Mouse (Mus musculus) stomach, embryonic 14.5 days (tissue): ENCODE data around the gene Dynlrb2. TPM values are rescaled to one million over a fixed set of nuclear protein-coding genes. Genes with fewer than 3 reads are reported as not detected.

Experiments
- ATAC-seq: fragments of 200-750 bp; cut with Nextera tagmentation; 2 replicates; pipeline ENCODE4 v1.8.0; 2017; ENCODE audit warnings: low read depth, moderate TSS enrichment; ENCODE audit not compliant: insufficient number of reproducible peaks, insufficient read depth, low FRiP score
- H3K27ac ChIP-seq: fragments of 300-500 bp; sonication (generic); 2 replicates; pipeline ENCODE4 v1.5.1; 2014; ENCODE audit warnings: mild to moderate bottlenecking, low read length, moderate library complexity, mixed read lengths
- H3K27me3 ChIP-seq: fragments of 300-500 bp; sonication (generic); 2 replicates; pipeline ENCODE4 v1.6.1; 2014; ENCODE audit warnings: low read length, control low read depth, mixed read lengths; ENCODE audit not compliant: control insufficient read depth, insufficient read depth
- H3K36me3 ChIP-seq: fragments of 300-500 bp; sonication (generic); 2 replicates; pipeline ENCODE4 v1.6.1; 2014; ENCODE audit warnings: mild to moderate bottlenecking, control low read depth, low read length, moderate library complexity, mixed read lengths; ENCODE audit not compliant: control insufficient read depth, insufficient read depth
- H3K4me1 ChIP-seq: fragments of 300-500 bp; sonication (generic); 2 replicates; pipeline ENCODE4 v1.6.1; 2014; ENCODE audit warnings: low read length, control low read depth, mixed read lengths; ENCODE audit not compliant: control insufficient read depth, insufficient read depth
- H3K4me2 ChIP-seq: fragments of 300-500 bp; sonication (generic); replicated peaks from 2 replicates; pipeline ENCODE4 v1.6.1; 2014; ENCODE audit warnings: low read depth, low read length, control low read depth
- H3K4me3 ChIP-seq: fragments of 300-500 bp; sonication (generic); 2 replicates; pipeline ENCODE4 v1.5.1; 2014; ENCODE audit warnings: low read depth, low read length, control low read depth
- H3K9ac ChIP-seq: fragments of 300-500 bp; sonication (generic); replicated peaks from 2 replicates; pipeline ENCODE4 v1.6.1; 2014; ENCODE audit warnings: low read depth, mild to moderate bottlenecking, control low read depth, low read length, moderate library complexity, mixed read lengths
- H3K9me3 ChIP-seq: fragments of 300-500 bp; sonication (generic); 2 replicates; pipeline ENCODE4 v1.6.1; 2016; ENCODE audit warnings: low read depth, low read length, control low read depth; ENCODE audit not compliant: control insufficient read depth
- WGBS: fragments of 180-500 bp; shearing (Covaris S2); extraction: QIAGEN DNeasy Blood & Tissue Kit; methylation state at CpG from one replicate; pipeline ENCODE4 v1.1.7; 2014; 5-methylcytosine and 5-hydroxymethylcytosine counted together
- polyA plus RNA-seq: library from polyadenylated mRNA; unstranded; fragments of >200 nt; fragmentation: Nextera tagmentation; extraction: Ambion mirVana; gene quantifications from 2 replicates; pipeline ENCODE4 v1.2.1, GENCODE M21; 2014

Gene Dynlrb2
- polyA plus RNA-seq, 1 experiment from 2014 or later: not detected

DNA sequence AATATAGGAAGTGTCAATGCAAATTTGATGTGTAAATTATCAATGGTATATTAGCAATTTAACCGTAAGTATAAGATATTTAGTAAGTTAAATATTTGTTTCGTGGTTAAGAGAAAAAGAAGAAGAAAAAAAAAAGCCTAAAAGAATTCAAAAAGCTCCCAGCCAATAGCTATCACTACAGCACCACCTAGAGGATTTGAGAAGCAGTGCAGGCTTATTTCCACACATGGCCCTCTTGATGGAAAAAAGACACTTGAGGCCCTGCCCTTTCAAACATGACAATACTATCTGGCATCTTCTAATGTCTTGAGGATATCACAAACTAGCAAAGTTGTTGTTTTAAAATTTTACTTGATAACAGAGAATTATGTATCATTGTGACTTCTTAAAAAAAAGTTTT is 20.7 kb upstream of the Dynlrb2 start:
- H3K4me3 ChIP-seq: no peak overlapping the region
- ATAC-seq: no peak
- WGBS: 14% methylated on average over 2 of the region's 2 CpGs
- H3K4me1 ChIP-seq: no peaks in the 10 kb centered on the region
- no peaks in the 10 kb centered on the region for H3K9me3 ChIP-seq
- no peaks in the 10 kb centered on the region for H3K27me3 ChIP-seq
- no peak overlapping the region for H3K4me2 ChIP-seq
- no peaks in the 10 kb centered on the region for H3K36me3 ChIP-seq
- H3K9ac ChIP-seq: no peak overlapping the region
- no peak overlapping the region for H3K27ac ChIP-seq

DNA sequence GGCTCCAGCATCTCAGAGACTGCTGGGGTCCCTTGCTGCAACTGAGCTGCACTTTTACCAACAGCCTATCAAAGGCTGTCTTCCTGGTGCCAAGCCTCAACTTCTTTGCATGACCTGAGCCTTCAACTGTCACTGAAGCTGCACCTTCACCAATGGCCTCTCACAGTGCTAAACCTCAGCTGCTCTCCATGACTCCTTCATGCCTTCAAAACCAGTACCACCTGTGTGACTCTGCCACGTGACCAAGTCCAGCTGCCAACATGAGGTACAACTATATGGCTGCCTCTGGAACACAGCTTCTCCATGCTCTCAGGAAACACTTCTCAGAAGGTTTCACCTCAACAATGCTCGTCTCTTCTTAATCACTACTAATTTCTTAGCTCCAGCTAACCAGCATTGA is 16.2 kb upstream of the Dynlrb2 start:
- 82% methylated on average over 2 of the region's 2 CpGs for WGBS
- ATAC-seq: no peak
- Histone ChIP-seq H3K9ac (no peak overlapping the region), H3K4me2 (no peak overlapping the region), H3K27ac (no peak overlapping the region), H3K4me3 (no peak overlapping the region), H3K4me1 (no peaks in the 10 kb centered on the region), H3K27me3 (no peaks in the 10 kb centered on the region), H3K9me3 (no peaks in the 10 kb centered on the region), H3K36me3 (no peaks in the 10 kb centered on the region)

DNA sequence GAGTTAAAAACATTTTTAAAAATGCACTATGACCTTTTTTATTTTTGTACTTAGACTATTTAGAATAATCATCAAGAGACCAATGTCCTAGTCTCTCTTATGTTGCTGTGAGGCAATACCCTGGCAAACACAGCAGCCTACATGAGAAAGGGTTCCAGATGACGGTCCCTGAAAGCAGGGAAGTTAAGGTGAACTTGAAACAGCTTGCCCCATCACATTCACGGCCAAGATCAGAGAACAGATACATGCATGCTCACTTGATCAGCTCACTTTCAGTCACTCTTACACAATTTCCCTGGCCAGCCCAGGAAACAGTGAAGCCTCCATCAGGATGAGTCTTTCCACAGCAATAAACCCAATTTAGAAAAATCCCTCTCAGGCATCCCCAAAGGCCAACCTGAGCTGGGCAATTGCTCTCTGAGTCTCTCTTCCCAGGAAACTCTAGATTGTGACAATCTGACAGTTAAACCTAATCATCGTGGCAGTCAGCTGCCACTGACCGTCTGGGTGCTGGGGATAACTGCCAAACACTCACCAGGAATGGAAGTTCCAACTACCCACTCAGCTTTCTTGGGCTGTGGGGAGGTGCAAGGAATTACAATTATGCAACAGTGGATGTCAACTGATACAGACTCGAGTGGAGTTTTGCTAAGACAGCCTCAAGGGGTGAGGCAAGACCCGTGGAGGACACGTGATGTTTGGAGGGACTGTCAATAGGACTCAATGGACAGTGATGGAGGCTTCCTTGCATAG is 4.5 kb upstream of the Dynlrb2 start:
- WGBS: 81% methylated on average over 7 of the region's 7 CpGs
- Histone ChIP-seq H3K4me3 (no peak overlapping the region), H3K4me1 (no peaks in the 10 kb centered on the region), H3K36me3 (no peaks in the 10 kb centered on the region), H3K4me2 (no peak overlapping the region), H3K27me3 (no peaks in the 10 kb centered on the region), H3K9me3 (no peaks in the 10 kb centered on the region), H3K27ac (no peak overlapping the region), H3K9ac (no peak overlapping the region)
- ATAC-seq: no peak

DNA sequence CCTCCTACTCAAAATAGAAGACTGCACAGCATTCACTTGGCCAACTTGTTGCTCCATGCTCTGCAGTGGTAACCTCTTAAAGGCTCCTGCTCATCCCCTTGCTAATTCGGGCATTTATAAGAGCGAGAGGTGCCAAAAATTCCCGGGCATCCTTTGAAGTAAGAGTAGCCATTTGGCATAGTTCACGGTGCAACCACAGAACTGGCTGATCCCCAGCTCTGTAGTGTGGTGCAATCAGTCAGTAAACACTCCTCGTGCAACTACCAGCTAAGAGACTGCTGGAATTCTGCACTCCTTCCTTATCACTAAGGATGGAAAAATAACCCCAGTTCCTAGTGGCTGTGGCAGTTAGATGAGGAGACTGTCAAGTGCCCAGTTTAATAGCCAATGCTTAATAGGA is 3.9 kb downstream of the Dynlrb2 start:
- Histone ChIP-seq H3K27ac (no peak overlapping the region), H3K9ac (no peak overlapping the region), H3K9me3 (no peaks in the 10 kb centered on the region), H3K36me3 (no peaks in the 10 kb centered on the region), H3K27me3 (no peaks in the 10 kb centered on the region), H3K4me1 (no peaks in the 10 kb centered on the region), H3K4me3 (no peak overlapping the region), H3K4me2 (no peak overlapping the region)
- no peak for ATAC-seq
- 69% methylated on average over 5 of the region's 5 CpGs for WGBS

DNA sequence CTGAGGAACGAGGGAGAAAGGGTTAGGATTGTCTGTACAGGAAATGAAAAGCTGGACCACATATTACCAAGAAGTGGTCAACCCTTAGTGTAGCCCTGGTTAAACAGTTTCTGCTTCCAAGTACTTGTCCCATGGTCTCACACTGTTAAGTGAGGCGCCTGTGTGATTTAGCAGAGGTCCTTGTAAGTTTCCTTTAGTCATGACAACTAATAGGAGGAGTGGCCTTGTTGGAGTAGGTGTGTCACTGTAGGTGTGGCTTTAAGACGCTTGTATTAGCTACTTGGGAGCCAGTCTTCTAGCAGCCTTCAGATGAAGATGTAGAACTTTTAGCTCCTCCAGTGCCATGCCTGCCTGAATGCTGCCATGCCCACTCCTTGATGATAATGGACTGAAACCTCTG is 4.5 kb downstream of the Dynlrb2 start:
- no peak for ATAC-seq
- H3K4me1 ChIP-seq: no peaks in the 10 kb centered on the region
- no peak overlapping the region for H3K9ac ChIP-seq
- 57% methylated on average over 3 of the region's 3 CpGs for WGBS
- no peaks in the 10 kb centered on the region for H3K27me3 ChIP-seq
- H3K4me3 ChIP-seq: no peak overlapping the region
- H3K4me2 ChIP-seq: no peak overlapping the region
- no peaks in the 10 kb centered on the region for H3K36me3 ChIP-seq
- no peak overlapping the region for H3K27ac ChIP-seq
- H3K9me3 ChIP-seq: no peaks in the 10 kb centered on the region

DNA sequence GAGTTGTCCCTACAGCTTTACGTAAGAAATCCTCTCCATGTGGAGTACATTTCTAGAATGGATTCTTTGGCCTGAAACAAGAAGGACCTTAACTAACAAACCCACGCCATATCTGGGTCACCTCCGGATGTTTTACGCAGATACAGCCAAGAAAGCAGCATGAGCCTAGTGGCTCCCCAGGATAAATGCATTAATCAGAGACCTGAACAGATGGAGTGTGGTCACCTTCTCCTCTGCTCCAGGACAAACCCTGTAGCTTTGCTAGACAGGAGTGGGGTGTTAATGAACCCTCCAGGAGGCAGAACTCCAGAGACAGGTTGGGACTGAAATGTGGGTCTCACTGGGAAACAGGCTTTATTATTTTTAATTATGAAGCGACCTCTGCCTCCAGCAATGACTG is 14.9 kb downstream of the Dynlrb2 start:
- ATAC-seq: no peak
- H3K4me2 ChIP-seq: no peak overlapping the region
- no peak overlapping the region for H3K27ac ChIP-seq
- no peaks in the 10 kb centered on the region for H3K36me3 ChIP-seq
- H3K4me1 ChIP-seq: no peaks in the 10 kb centered on the region
- peaks cover 12% of the 10 kb centered on the region for H3K9me3 ChIP-seq
- WGBS: 90% methylated on average over 5 of the region's 5 CpGs
- H3K9ac ChIP-seq: no peak overlapping the region
- H3K27me3 ChIP-seq: no peaks in the 10 kb centered on the region
- H3K4me3 ChIP-seq: no peak overlapping the region

DNA sequence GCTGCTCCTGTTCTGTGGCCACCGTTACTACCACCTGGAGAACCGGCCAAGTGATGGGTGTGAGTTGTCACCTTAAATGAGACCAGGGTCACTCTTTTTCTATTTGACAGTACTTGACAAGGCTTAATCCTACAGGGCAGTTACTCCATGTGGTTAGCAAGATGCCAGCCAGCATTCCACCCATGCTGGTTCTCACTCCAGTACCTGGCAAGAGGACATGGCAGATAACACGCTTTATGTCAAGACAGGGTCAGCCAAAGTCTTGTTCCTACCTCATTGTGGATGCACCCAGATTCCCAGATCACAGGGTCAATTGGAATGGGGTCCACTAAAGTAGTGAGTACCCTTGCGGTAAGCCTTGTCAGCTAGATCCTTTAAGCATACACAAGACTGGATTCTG is 16.4 kb downstream of the Dynlrb2 start:
- H3K27me3 ChIP-seq: no peaks in the 10 kb centered on the region
- H3K4me1 ChIP-seq: no peaks in the 10 kb centered on the region
- 85% methylated on average over 4 of the region's 4 CpGs for WGBS
- H3K4me2 ChIP-seq: no peak overlapping the region
- no peaks in the 10 kb centered on the region for H3K36me3 ChIP-seq
- no peak overlapping the region for H3K27ac ChIP-seq
- peaks cover 12% of the 10 kb centered on the region for H3K9me3 ChIP-seq
- H3K9ac ChIP-seq: no peak overlapping the region
- ATAC-seq: no peak
- no peak overlapping the region for H3K4me3 ChIP-seq

DNA sequence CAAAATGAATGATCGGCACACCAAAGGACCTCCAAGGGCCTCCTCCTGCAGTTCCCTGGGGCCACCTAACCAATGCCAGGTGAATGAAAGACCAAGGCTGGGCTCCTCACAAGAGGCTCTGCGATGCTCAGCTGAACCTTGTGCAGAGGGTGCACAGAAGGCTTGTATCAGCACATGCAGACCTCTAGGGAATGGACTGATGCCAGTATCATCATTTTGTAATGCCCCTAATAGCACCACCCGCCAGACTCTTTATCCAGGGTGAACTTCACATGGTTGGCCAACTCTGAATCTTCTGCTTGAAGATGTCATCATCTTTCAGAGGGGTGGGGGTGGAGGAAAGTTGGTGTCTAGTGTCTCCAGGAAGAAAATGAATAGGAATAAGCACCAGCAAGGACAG is 16.9 kb downstream of the Dynlrb2 start:
- no peak overlapping the region for H3K4me3 ChIP-seq
- peaks cover 10% of the 10 kb centered on the region for H3K9me3 ChIP-seq
- 83% methylated on average over 3 of the region's 3 CpGs for WGBS
- no peak for ATAC-seq
- no peaks in the 10 kb centered on the region for H3K36me3 ChIP-seq
- no peak overlapping the region for H3K27ac ChIP-seq
- H3K27me3 ChIP-seq: no peaks in the 10 kb centered on the region
- no peaks in the 10 kb centered on the region for H3K4me1 ChIP-seq
- H3K9ac ChIP-seq: no peak overlapping the region
- H3K4me2 ChIP-seq: no peak overlapping the region
